Mouse (Mus musculus): ENCODE data around the gene Clcnka.

DNA sequence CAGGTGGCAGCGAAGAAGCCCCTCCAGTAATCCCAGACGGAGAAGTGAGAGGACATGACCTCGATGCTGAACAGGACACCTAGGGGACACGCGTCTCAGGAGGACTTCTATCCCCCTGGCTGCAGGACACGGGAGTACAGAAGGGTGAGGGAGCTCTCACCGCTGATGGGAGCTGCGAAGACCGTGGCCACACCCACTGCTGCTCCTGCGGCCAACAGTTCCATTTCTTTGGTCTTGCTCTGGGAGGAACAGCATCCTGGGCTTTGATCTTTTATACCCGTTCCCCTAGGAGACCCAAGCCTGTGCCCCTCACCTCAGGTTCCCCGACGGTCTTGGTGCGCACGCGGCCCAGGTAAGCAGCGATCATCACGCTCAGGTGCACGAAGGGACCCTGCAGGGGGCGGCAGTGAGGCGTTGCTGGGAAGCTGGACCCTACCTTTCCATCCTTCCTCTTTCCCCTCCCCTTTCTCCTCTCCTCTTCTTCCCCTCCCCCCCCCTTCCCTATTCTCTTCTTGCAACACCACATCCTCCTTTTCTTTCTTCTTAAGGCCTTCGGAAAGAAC, 13.0 kb upstream of the Clcnka start:
- TF ChIP-seq POLR2A (IDR thresholded peaks at IDR 0.05; ENCODE audit: borderline replicate concordance, low read depth, low read length) (no peak), CTCF (IDR thresholded peaks at IDR 0.05; ENCODE audit: low read depth, low read length) (peak; percentile 21; the same call in 1 of the 2 replicates)
